Mouse (Mus musculus) adrenal gland, adult 2 months (tissue): ENCODE measurements around the gene Cd200r4. TPM values are rescaled to one million over a fixed set of nuclear protein-coding genes. Genes with fewer than 3 reads are reported as not detected.

Experiments
- DNase-seq: peaks from one replicate; pipeline ENCODE4 v3.0.0; 2021
- polyA plus RNA-seq: library from polyadenylated mRNA; depleted of rRNA; stranded (reverse); fragments of >200 nt; gene quantifications from 2 replicates; pipeline ENCODE4 v1.2.3, GENCODE M21; 2012; rRNA removed
- total RNA-seq, 2 experiments: library from RNA; stranded (reverse); gene quantifications; 2 replicates each; pipeline ENCODE4 v1.2.3; 2021

The Cd200r4 gene
- total and polyA plus RNA-seq, 3 experiments: 0.04 TPM; not detected in 2

GRCm38 (mm10) chr16:44876625-44877024 lies 65.1 kb downstream of the Cd200r4 start:
- no peak for DNase-seq

GRCm38 (mm10) chr16:44877595-44877994 lies 66.1 kb downstream of the Cd200r4 start:
- DNase-seq: no peak

Other genes starting within 250 kb of the Cd200r4 start
- gene Nepro, start 87.4 kb upstream of the Cd200r4 start, total RNA-seq: 10 to 100 TPM in 1 of 2 experiments, 1 to 10 TPM in 1; 9.9 to 12.1 TPM
- gene Nepro, start 87.4 kb upstream of the Cd200r4 start, polyA plus RNA-seq: 5.1 and 5.2 TPM in 2 replicates
- 10 to 100 TPM; 14.9 to 17.8 TPM for gene Gtpbp8, start 65.4 kb upstream of the Cd200r4 start, total RNA-seq
- 13.5 and 14.1 TPM in 2 replicates for gene Gtpbp8, start 65.4 kb upstream of the Cd200r4 start, polyA plus RNA-seq
- gene Cd200r1, start 46.0 kb upstream of the Cd200r4 start, total RNA-seq: under 1 TPM; 0.14 to 0.38 TPM
- 0.15 and 0.19 TPM in 2 replicates for gene Cd200r1, start 46.0 kb upstream of the Cd200r4 start, polyA plus RNA-seq
- gene Cd200r2, start 55.4 kb downstream of the Cd200r4 start, total RNA-seq: not detected
- gene Cd200r2, start 55.4 kb downstream of the Cd200r4 start, polyA plus RNA-seq: not detected in 2 replicates
- not detected for gene Cd200r3, start 131.9 kb downstream of the Cd200r4 start, total RNA-seq
- gene Cd200r3, start 131.9 kb downstream of the Cd200r4 start, polyA plus RNA-seq: not detected in 2 replicates